Comparison of ENCODE assay signal across 8 mouse cellular contexts in the genomic region with DNA sequence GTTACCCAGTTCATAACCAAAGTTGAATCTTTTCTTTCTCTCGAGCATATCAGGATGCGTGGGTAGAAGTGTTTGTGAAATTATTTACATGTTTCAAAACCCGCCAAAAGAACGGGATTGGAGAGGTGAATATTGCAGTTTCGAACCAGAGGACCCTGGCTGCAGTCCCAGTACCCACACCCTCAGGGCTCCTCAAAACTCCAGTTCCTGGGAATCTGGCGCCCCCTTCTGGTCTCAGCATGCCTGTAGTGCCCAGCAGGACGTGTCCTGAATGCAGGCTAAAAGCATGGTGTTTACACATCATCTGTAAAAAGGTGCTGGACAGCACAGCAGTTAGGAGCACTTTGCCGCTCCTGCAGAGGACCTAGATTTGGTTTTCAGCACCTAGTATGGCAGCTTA. TPM values are rescaled to one million over a fixed set of nuclear protein-coding genes. Genes with fewer than 3 reads are reported as not detected.
DNase-seq lines count a peak whose midpoint lies in the region; ATAC-seq and TF ChIP-seq lines count a peak whose summit lies in the region.

No protein-coding gene starts in this region.

- no peak overlapping the region for H3K27ac ChIP-seq in kidney, adult 2 months (ENCODE audit: insufficient read depth, low read depth, low read length)
- H3K27ac ChIP-seq in kidney, embryonic 14.5 days (ENCODE audit: low read depth, low read length), result no peak overlapping the region
- no peak overlapping the region for H3K27ac ChIP-seq in limb, embryonic 13.5 days
- no peak overlapping the region for H3K27ac ChIP-seq in midbrain, postnatal 0 days (ENCODE audit: low read depth, low read length)

- H3K27me3 ChIP-seq in kidney, adult 2 months (replicated peaks; ENCODE audit: control insufficient read depth, insufficient read depth, low read length), result no peaks in the 10 kb centered on the region
- no peaks in the 10 kb centered on the region for H3K27me3 ChIP-seq in kidney, embryonic 14.5 days (ENCODE audit: control insufficient read depth, insufficient read depth, low read length)
- H3K27me3 ChIP-seq in limb, embryonic 13.5 days, result no peaks in the 10 kb centered on the region
- no peaks in the 10 kb centered on the region for H3K27me3 ChIP-seq in midbrain, postnatal 0 days (ENCODE audit: insufficient read depth, low read length)

- intact Hi-C loops in heart, postnatal 14 days (cut with DNase I), result loop anchor here (2.0 to 10.0 kb wide), 2 partner anchors 27 to 761 kb away; partner anchors contain the start of gene Scaf4

- no peaks in the 10 kb centered on the region for H3K9me3 ChIP-seq in kidney, embryonic 14.5 days (ENCODE audit: control insufficient read depth, low read length)
- H3K9me3 ChIP-seq in limb, embryonic 13.5 days, result no peaks in the 10 kb centered on the region
- H3K9me3 ChIP-seq in midbrain, postnatal 0 days (ENCODE audit: low read length), result no peaks in the 10 kb centered on the region

- ATAC-seq in kidney, embryonic 14.5 days (ENCODE audit: low FRiP score, low TSS enrichment), result no peak
- no peak for ATAC-seq in limb, embryonic 13.5 days (ENCODE audit: low FRiP score, low read depth)
- ATAC-seq in midbrain, postnatal 0 days (ENCODE audit: low FRiP score), result no peak

- H3K4me3 ChIP-seq in kidney, adult 2 months (ENCODE audit: insufficient read depth, low read depth, low read length), result no peak overlapping the region
- H3K4me3 ChIP-seq in kidney, embryonic 14.5 days (ENCODE audit: low read length), result no peak overlapping the region
- peak overlapping the region; percentile 98; the same call in 1 of the 2 replicates for H3K4me3 ChIP-seq in limb, embryonic 13.5 days
- peak overlapping the region; percentile 70; the same call in 1 of the 2 replicates for H3K4me3 ChIP-seq in midbrain, postnatal 0 days (ENCODE audit: low read depth, low read length)

- H3K36me3 ChIP-seq in kidney, adult 2 months (ENCODE audit: control insufficient read depth, insufficient read depth, low read length), result no peaks in the 10 kb centered on the region
- peaks cover 10% of the 10 kb centered on the region for H3K36me3 ChIP-seq in kidney, embryonic 14.5 days (ENCODE audit: control insufficient read depth, insufficient read depth, low read length)
- H3K36me3 ChIP-seq in limb, embryonic 13.5 days, result peaks cover 10% of the 10 kb centered on the region
- H3K36me3 ChIP-seq in midbrain, postnatal 0 days (ENCODE audit: insufficient read depth, low read length), result peaks cover 2% of the 10 kb centered on the region; the same call in 1 of the 2 replicates

- 62% methylated on average over 8 of the region's 8 CpGs for WGBS in kidney, adult 2 months
- WGBS in kidney, embryonic 14.5 days, result 63% methylated on average over 8 of the region's 8 CpGs
- WGBS in limb, embryonic 13.5 days, result 59% methylated on average over 8 of the region's 8 CpGs
- 56% methylated on average over 8 of the region's 8 CpGs for WGBS in midbrain, postnatal 0 days

- peak; percentile 56 for TF ChIP-seq CTCF in kidney, adult 2 months (conservative IDR thresholded peaks at IDR 0.05; ENCODE audit: insufficient read depth, insufficient read length, low read depth, low read length)
- peak; percentile 69 for TF ChIP-seq CTCF in midbrain, postnatal 0 days (IDR thresholded peaks at IDR 0.05)

- H3K4me1 ChIP-seq in kidney, adult 2 months (ENCODE audit: control insufficient read depth, insufficient read depth, low read length), result peaks cover 3% of the 10 kb centered on the region; the same call in 1 of the 2 replicates
- peaks cover 9% of the 10 kb centered on the region for H3K4me1 ChIP-seq in kidney, embryonic 14.5 days (ENCODE audit: control insufficient read depth, insufficient read depth, low read length)
- peaks cover 20% of the 10 kb centered on the region for H3K4me1 ChIP-seq in limb, embryonic 13.5 days
- no peaks in the 10 kb centered on the region for H3K4me1 ChIP-seq in midbrain, postnatal 0 days (ENCODE audit: insufficient read depth, low read length)

- H3K9ac ChIP-seq in kidney, embryonic 14.5 days (ENCODE audit: low read depth, low read length), result no peak overlapping the region
- H3K9ac ChIP-seq in limb, embryonic 13.5 days, result no peak overlapping the region
- H3K9ac ChIP-seq in midbrain, postnatal 0 days (replicated peaks; ENCODE audit: low read length, poor library complexity, severe bottlenecking), result no peak overlapping the region

- DNase-seq in kidney, adult 2 months, result peak; percentile 36
- peak; percentile 88 for DNase-seq in ZHBTc4 (ENCODE audit: low read depth, low spot score)
- peak; percentile 62 for DNase-seq in embryo, embryonic 11 days
- peak; percentile 47 to 64 for DNase-seq in heart, postnatal 14 days
- peak; percentile 55 for DNase-seq in midbrain, postnatal 0 days (ENCODE audit: low spot score)
- peak; percentile 11 to 20 for DNase-seq in thymus, adult 18-20 months

- TF ChIP-seq POLR2A in kidney, adult 2 months (IDR thresholded peaks at IDR 0.05; ENCODE audit: low read depth, low read length), result no peak

- no peak overlapping the region for H3K4me2 ChIP-seq in kidney, embryonic 14.5 days (replicated peaks; ENCODE audit: low read depth, low read length)
- peak overlapping the region; percentile 78 for H3K4me2 ChIP-seq in limb, embryonic 13.5 days (replicated peaks)
- H3K4me2 ChIP-seq in midbrain, postnatal 0 days (ENCODE audit: low read depth, low read length, poor library complexity, severe bottlenecking), result no peak overlapping the region; the same call in 1 of the 2 replicates

RNA-seq across cellular contexts. Expression of gene Paxbp1, which starts 1.2 kb away (rescaled TPM):
- 13.3 and 13.6 TPM in 2 replicates for polyA plus RNA-seq in kidney, adult 2 months (2012; rRNA removed)
- 46.9 and 75.6 TPM in 2 replicates for polyA plus RNA-seq in kidney, embryonic 14.5 days (2014; fragmentation: Nextera tagmentation; extraction: Ambion mirVana)
- total RNA-seq in heart, postnatal 14 days (2021), result 10 to 100 TPM; 20.3 to 21.1 TPM
- polyA plus RNA-seq in limb, embryonic 13.5 days (2015; fragmentation: Nextera tagmentation; extraction: Ambion mirVana), result 72.3 and 73.1 TPM in 2 replicates
- 54.0 and 86.2 TPM in 2 replicates for total RNA-seq in midbrain, postnatal 0 days (2014; rRNA removed)
- polyA plus RNA-seq in midbrain, postnatal 0 days (2015; fragmentation: Nextera tagmentation; extraction: Ambion mirVana), result 19.8 and 27.1 TPM in 2 replicates

RNA-seq across cellular contexts. Expression of gene Synj1, which starts 34.4 kb away (rescaled TPM):
- 20.4 and 24.8 TPM in 2 replicates for polyA plus RNA-seq in kidney, adult 2 months (2012; rRNA removed)
- 10.8 and 15.5 TPM in 2 replicates for polyA plus RNA-seq in kidney, embryonic 14.5 days (2014; fragmentation: Nextera tagmentation; extraction: Ambion mirVana)
- 10 to 100 TPM; 28.6 to 32.5 TPM for total RNA-seq in heart, postnatal 14 days (2021)
- 8.4 and 11.0 TPM in 2 replicates for polyA plus RNA-seq in limb, embryonic 13.5 days (2015; fragmentation: Nextera tagmentation; extraction: Ambion mirVana)
- total RNA-seq in midbrain, postnatal 0 days (2014; rRNA removed), result 66.4 and 88.7 TPM in 2 replicates
- polyA plus RNA-seq in midbrain, postnatal 0 days (2015; fragmentation: Nextera tagmentation; extraction: Ambion mirVana), result 50.9 and 55.4 TPM in 2 replicates

RNA-seq across cellular contexts. Expression of gene 4932438H23Rik, which starts 49.4 kb away (rescaled TPM):
- polyA plus RNA-seq in kidney, adult 2 months (2012; rRNA removed), result 0.14 and 0.42 TPM in 2 replicates
- polyA plus RNA-seq in kidney, embryonic 14.5 days (2014; fragmentation: Nextera tagmentation; extraction: Ambion mirVana), result 0.50 TPM in 1 of 2 replicates, not detected in the other
- total RNA-seq in heart, postnatal 14 days (2021), result under 1 TPM; 0.10 to 0.12 TPM
- polyA plus RNA-seq in limb, embryonic 13.5 days (2015; fragmentation: Nextera tagmentation; extraction: Ambion mirVana), result 0.11 and 0.55 TPM in 2 replicates
- 0.77 and 1.7 TPM in 2 replicates for total RNA-seq in midbrain, postnatal 0 days (2014; rRNA removed)
- 0.81 and 1.3 TPM in 2 replicates for polyA plus RNA-seq in midbrain, postnatal 0 days (2015; fragmentation: Nextera tagmentation; extraction: Ambion mirVana)

Comparison
In these comparisons a context has a peak if more than half of its experiments do, and no peak if none do; other contexts are left out.
1. DNase-seq: peak in every context shown above with its lines; median percentile 88 in ZHBTc4; 62 in embryo, embryonic 11 days; 56 in heart, postnatal 14 days; 55 in midbrain, postnatal 0 days; 36 in kidney, adult 2 months; 16 in thymus, adult 18-20 months.
2. H3K4me3 ChIP-seq: peak in limb, embryonic 13.5 days (single experiment) and midbrain, postnatal 0 days (single experiment); none in kidney, adult 2 months (single experiment) and kidney, embryonic 14.5 days (single experiment).